Mouse (Mus musculus): ENCODE results near the gene Nck1. TPM values are rescaled to one million over a fixed set of nuclear protein-coding genes. Genes with fewer than 3 reads are reported as not detected.

The Nck1 gene
- total and polyA plus RNA-seq, 2 experiments from 2014 or later = 14.8 to 45.6 TPM

DNA sequence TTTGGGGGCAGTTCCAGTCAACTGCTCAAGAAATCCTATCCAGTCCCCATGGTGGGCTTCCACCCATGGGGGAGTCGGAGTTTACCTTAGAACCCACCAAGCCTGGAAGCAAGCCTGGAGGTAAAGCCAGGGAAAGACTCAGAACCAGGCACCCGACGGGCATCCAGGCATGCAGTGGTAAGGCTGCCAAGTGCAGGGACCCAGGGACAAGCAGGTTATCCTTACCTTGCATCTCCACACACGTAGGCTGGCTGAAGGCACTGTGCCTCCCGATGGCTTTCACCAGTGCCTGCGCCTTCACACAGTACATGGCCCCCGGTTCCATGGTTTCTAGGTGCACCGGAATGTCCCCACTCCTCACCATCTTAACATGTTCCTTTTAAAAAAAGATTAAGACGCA lies 79.9 kb downstream of the Nck1 start:
- WGBS = 91% methylated on average over 9 of the region's 9 CpGs
- Histone ChIP-seq H3K4me1 (ENCODE audit: insufficient read depth, low read length) (no peaks in the 10 kb centered on the region), H3K4me3 (ENCODE audit: low read depth, low read length) (no peak overlapping the region), H3K9me3 (ENCODE audit: low read length) (no peaks in the 10 kb centered on the region), H3K36me3 (ENCODE audit: insufficient read depth, low read length) (no peaks in the 10 kb centered on the region), H3K27ac (ENCODE audit: low read depth, low read length) (no peak overlapping the region), H3K9ac (replicated peaks; ENCODE audit: low read length, poor library complexity, severe bottlenecking) (no peak overlapping the region), H3K4me2 (ENCODE audit: low read depth, low read length, poor library complexity, severe bottlenecking) (no peak overlapping the region), H3K27me3 (ENCODE audit: insufficient read depth, low read length) (no peaks in the 10 kb centered on the region)
- no peak for ATAC-seq (ENCODE audit: low FRiP score)
- TF ChIP-seq CTCF (IDR thresholded peaks at IDR 0.05) = no peak
- DNase-seq (ENCODE audit: low spot score) = no peak

DNA sequence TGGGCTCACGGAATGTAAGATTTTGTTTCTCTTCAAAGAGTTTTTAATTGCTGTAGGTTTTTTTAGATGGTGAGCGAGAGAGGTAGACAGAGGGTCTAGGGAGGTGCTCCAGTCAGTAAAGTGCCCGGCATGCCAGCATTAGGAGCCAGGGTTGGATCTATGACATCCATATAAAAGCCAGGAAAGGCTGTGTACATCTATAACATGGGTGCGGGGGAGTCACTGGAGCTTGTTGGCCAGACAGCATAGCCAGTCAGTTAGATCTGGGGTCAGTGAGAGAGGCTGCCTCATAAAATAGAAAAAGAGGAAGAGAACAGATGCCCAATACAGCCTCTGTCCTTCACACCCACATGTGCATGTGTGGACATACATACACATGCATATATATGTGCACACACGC lies 80.6 kb downstream of the Nck1 start:
- no peak for DNase-seq (ENCODE audit: low spot score)
- WGBS = 95% methylated on average over 5 of the region's 5 CpGs
- no peak for TF ChIP-seq CTCF (IDR thresholded peaks at IDR 0.05)
- Histone ChIP-seq H3K9me3 (ENCODE audit: low read length) (no peaks in the 10 kb centered on the region), H3K27me3 (ENCODE audit: insufficient read depth, low read length) (no peaks in the 10 kb centered on the region), H3K4me1 (ENCODE audit: insufficient read depth, low read length) (no peaks in the 10 kb centered on the region), H3K4me2 (ENCODE audit: low read depth, low read length, poor library complexity, severe bottlenecking) (no peak overlapping the region), H3K27ac (ENCODE audit: low read depth, low read length) (no peak overlapping the region), H3K4me3 (ENCODE audit: low read depth, low read length) (no peak overlapping the region), H3K9ac (replicated peaks; ENCODE audit: low read length, poor library complexity, severe bottlenecking) (no peak overlapping the region), H3K36me3 (ENCODE audit: insufficient read depth, low read length) (no peaks in the 10 kb centered on the region)
- ATAC-seq (ENCODE audit: low FRiP score) = no peak

DNA sequence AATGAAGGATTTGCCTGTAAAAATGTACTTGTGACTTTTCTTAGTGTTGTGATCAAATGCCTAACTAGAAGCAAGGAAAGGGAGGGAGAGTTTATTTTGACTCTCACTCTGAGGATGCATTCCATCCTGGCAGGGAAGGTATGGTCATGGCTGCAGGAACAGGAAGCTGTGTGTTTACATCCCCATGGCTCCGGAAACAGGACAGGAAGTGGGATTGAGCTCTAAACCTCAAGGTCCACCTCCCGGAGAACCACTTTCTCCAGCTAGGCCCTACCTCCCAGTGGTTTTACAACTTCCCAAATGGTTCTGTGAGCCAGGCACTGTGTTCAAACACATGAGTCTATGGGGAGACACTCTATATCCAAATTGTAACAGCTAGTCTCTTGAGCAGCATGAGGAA lies 82.2 kb downstream of the Nck1 start:
- no peak for ATAC-seq (ENCODE audit: low FRiP score)
- WGBS = 87% methylated on average over 2 of the region's 2 CpGs
- TF ChIP-seq CTCF (IDR thresholded peaks at IDR 0.05) = no peak

DNA sequence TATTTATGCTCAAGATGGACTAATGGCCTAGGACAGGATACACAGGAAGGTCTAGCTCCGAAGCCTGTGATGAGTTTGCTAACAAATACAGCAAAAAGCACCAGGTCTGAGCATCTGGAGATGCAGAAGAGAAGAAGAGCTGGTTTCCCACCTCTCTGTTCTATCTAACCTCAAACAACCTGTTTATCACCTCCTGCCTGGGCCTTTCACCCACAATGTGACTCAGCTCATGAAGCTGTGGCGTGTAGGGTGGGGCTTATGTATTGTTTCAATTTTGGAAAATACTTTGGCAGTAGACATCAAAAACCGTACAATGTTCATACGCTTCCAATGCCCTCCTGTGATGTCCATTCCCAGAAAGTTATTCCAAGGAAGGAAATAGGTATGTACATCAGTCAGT lies 83.8 kb downstream of the Nck1 start:
- Histone ChIP-seq H3K4me3 (ENCODE audit: low read depth, low read length) (no peak overlapping the region), H3K9ac (replicated peaks; ENCODE audit: low read length, poor library complexity, severe bottlenecking) (no peak overlapping the region), H3K4me1 (ENCODE audit: insufficient read depth, low read length) (no peaks in the 10 kb centered on the region), H3K36me3 (ENCODE audit: insufficient read depth, low read length) (no peaks in the 10 kb centered on the region), H3K4me2 (ENCODE audit: low read depth, low read length, poor library complexity, severe bottlenecking) (no peak overlapping the region), H3K27ac (ENCODE audit: low read depth, low read length) (no peak overlapping the region), H3K9me3 (ENCODE audit: low read length) (no peaks in the 10 kb centered on the region), H3K27me3 (ENCODE audit: insufficient read depth, low read length) (no peaks in the 10 kb centered on the region)
- WGBS = 89% methylated on average over 4 of the region's 4 CpGs
- DNase-seq (ENCODE audit: low spot score) (no peak), ATAC-seq (ENCODE audit: low FRiP score) (no peak)
- no peak for TF ChIP-seq CTCF (IDR thresholded peaks at IDR 0.05)

More for the DNA sequence above, 82.2 kb downstream of the Nck1 start:
- no peaks in the 10 kb centered on the region for H3K36me3 ChIP-seq (ENCODE audit: insufficient read depth, low read length)
- H3K4me2 ChIP-seq (ENCODE audit: low read depth, low read length, poor library complexity, severe bottlenecking) = no peak overlapping the region
- no peak overlapping the region for H3K27ac ChIP-seq (ENCODE audit: low read depth, low read length)
- no peak overlapping the region for H3K9ac ChIP-seq (replicated peaks; ENCODE audit: low read length, poor library complexity, severe bottlenecking)
- H3K27me3 ChIP-seq (ENCODE audit: insufficient read depth, low read length) = no peaks in the 10 kb centered on the region
- no peak overlapping the region for H3K4me3 ChIP-seq (ENCODE audit: low read depth, low read length)
- no peaks in the 10 kb centered on the region for H3K9me3 ChIP-seq (ENCODE audit: low read length)
- H3K4me1 ChIP-seq (ENCODE audit: insufficient read depth, low read length) = no peaks in the 10 kb centered on the region
- no peak for DNase-seq (ENCODE audit: low spot score)

DNA sequence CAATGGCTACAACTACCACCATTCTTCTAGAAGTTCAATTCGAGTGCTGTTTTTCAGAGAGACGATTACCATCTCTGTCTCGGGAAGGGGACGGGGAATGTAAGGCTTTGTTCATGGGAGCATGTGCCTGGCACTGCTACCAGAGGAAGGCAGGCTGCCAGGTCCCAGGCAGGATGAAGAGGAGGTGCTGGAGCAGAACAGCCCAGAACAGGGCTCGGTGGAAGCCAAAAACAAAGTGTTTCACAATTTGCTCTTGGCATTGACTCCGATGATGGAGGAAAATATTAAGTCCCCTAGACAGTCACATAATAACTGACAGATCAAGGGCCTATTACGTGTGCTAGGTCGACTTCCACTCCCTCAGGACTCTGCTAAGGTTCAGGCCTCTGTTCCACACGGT lies 84.3 kb downstream of the Nck1 start:
- Histone ChIP-seq H3K9ac (replicated peaks; ENCODE audit: low read length, poor library complexity, severe bottlenecking) (no peak overlapping the region), H3K4me1 (ENCODE audit: insufficient read depth, low read length) (no peaks in the 10 kb centered on the region), H3K27me3 (ENCODE audit: insufficient read depth, low read length) (no peaks in the 10 kb centered on the region), H3K4me3 (ENCODE audit: low read depth, low read length) (no peak overlapping the region), H3K9me3 (ENCODE audit: low read length) (no peaks in the 10 kb centered on the region), H3K36me3 (ENCODE audit: insufficient read depth, low read length) (no peaks in the 10 kb centered on the region), H3K27ac (ENCODE audit: low read depth, low read length) (no peak overlapping the region; the same call in 1 of the 2 replicates), H3K4me2 (ENCODE audit: low read depth, low read length, poor library complexity, severe bottlenecking) (no peak overlapping the region)
- ATAC-seq (ENCODE audit: low FRiP score) (no peak), DNase-seq (ENCODE audit: low spot score) (peak; percentile 51)
- TF ChIP-seq CTCF (IDR thresholded peaks at IDR 0.05) = no peak
- 75% methylated on average over 9 of the region's 9 CpGs for WGBS

DNA sequence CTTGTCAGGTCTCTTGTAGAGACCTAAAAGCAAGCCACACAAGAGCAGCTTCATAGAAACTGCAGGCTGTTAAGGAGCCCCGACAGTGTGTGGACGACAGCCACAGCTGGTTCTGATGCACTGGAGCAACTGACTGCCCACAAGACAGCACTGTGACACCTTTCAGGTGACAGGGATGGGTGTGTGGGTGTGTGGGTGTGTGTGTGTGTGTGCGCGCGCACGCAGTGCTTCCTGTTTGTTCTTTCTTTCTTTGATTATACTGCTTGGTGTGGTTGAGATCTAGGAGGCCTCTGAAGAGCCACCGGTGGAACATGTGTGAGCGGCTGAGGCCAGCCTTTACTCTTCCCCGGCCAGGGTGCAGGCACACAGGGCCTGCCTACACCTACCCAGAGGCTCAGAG lies 85.7 kb downstream of the Nck1 start:
- Histone ChIP-seq H3K36me3 (ENCODE audit: insufficient read depth, low read length) (no peaks in the 10 kb centered on the region), H3K4me1 (ENCODE audit: insufficient read depth, low read length) (no peaks in the 10 kb centered on the region), H3K9ac (replicated peaks; ENCODE audit: low read length, poor library complexity, severe bottlenecking) (no peak overlapping the region), H3K4me2 (ENCODE audit: low read depth, low read length, poor library complexity, severe bottlenecking) (no peak overlapping the region), H3K9me3 (ENCODE audit: low read length) (no peaks in the 10 kb centered on the region), H3K27ac (ENCODE audit: low read depth, low read length) (no peak overlapping the region), H3K27me3 (ENCODE audit: insufficient read depth, low read length) (no peaks in the 10 kb centered on the region), H3K4me3 (ENCODE audit: low read depth, low read length) (no peak overlapping the region)
- 97% methylated on average over 9 of the region's 9 CpGs for WGBS
- no peak for TF ChIP-seq CTCF (IDR thresholded peaks at IDR 0.05)
- no peak for ATAC-seq (ENCODE audit: low FRiP score)
- DNase-seq (ENCODE audit: low spot score) = no peak

Measured in midbrain, postnatal 0 days (tissue).